Mouse (Mus musculus) stomach, postnatal 0 days (tissue): Measurements from ENCODE around the gene Sel1l3. TPM values are rescaled to one million over a fixed set of nuclear protein-coding genes. Genes with fewer than 3 reads are reported as not detected.

Source experiments
- ATAC-seq: fragments of 200-750 bp; cut with Nextera tagmentation; 2 replicates; pipeline ENCODE4 v1.8.0; 2017; ENCODE audit not compliant: low FRiP score, low TSS enrichment
- DNase-seq: peaks from one replicate; pipeline ENCODE4 v3.0.0-alpha.2; 2016; ENCODE audit warnings: low spot score
- H3K27ac ChIP-seq: fragments of 300-500 bp; sonication (generic); replicated peaks from 2 replicates; pipeline ENCODE4 v1.5.1; 2014; ENCODE audit warnings: mild to moderate bottlenecking, control low read depth
- H3K27me3 ChIP-seq: fragments of 300-500 bp; sonication (generic); 2 replicates; pipeline ENCODE4 v1.6.1; 2014; ENCODE audit warnings: low read length; ENCODE audit not compliant: control insufficient read depth, insufficient read depth
- H3K36me3 ChIP-seq: fragments of 300-500 bp; sonication (generic); 2 replicates; pipeline ENCODE4 v1.6.1; 2014; ENCODE audit warnings: low read length, mixed read lengths; ENCODE audit not compliant: control insufficient read depth, insufficient read depth
- H3K4me1 ChIP-seq: fragments of 300-500 bp; sonication (generic); replicated peaks from 2 replicates; pipeline ENCODE4 v1.6.1; 2014; ENCODE audit warnings: antibody characterized with exemption; ENCODE audit not compliant: control insufficient read depth, insufficient read depth
- H3K4me2 ChIP-seq: fragments of 300-500 bp; sonication (generic); replicated peaks from 2 replicates; pipeline ENCODE4 v1.6.1; 2014; ENCODE audit warnings: low read depth, mild to moderate bottlenecking, control low read depth, moderate library complexity
- H3K4me3 ChIP-seq: fragments of 300-500 bp; sonication (generic); 2 replicates; pipeline ENCODE4 v1.5.1; 2014; ENCODE audit warnings: low read depth, low read length, control low read depth
- H3K9ac ChIP-seq: fragments of 300-500 bp; sonication (generic); 2 replicates; pipeline ENCODE4 v1.6.1; 2014; ENCODE audit warnings: mild to moderate bottlenecking, low read length, control low read depth, mixed read lengths
- H3K9me3 ChIP-seq: fragments of 300-500 bp; sonication (generic); 2 replicates; pipeline ENCODE4 v1.6.1; 2016; ENCODE audit warnings: low read length; ENCODE audit not compliant: control insufficient read depth
- CTCF ChIP-seq: IDR thresholded peaks from 2 replicates; pipeline ENCODE4 v1.5.1; 2016; ENCODE audit warnings: antibody characterized with exemption, low read depth, mild to moderate bottlenecking, moderate library complexity
- EP300 ChIP-seq: optimal IDR thresholded peaks from 2 replicates; pipeline ENCODE3; 2016; ENCODE audit warnings: antibody characterized with exemption
- WGBS: fragments of 180-500 bp; shearing (Covaris S2); extraction: QIAGEN DNeasy Blood & Tissue Kit; methylation state at CpG from one replicate; pipeline ENCODE4 v1.1.7; 2014; 5-methylcytosine and 5-hydroxymethylcytosine counted together
- polyA plus RNA-seq: library from polyadenylated mRNA; unstranded; fragments of >200 nt; fragmentation: Nextera tagmentation; extraction: Ambion mirVana; gene quantifications from 2 replicates; pipeline ENCODE4 v1.2.1, GENCODE M21; 2015

The Sel1l3 gene
- polyA plus RNA-seq, 1 experiment from 2014 or later, result 10.0 TPM

DNA sequence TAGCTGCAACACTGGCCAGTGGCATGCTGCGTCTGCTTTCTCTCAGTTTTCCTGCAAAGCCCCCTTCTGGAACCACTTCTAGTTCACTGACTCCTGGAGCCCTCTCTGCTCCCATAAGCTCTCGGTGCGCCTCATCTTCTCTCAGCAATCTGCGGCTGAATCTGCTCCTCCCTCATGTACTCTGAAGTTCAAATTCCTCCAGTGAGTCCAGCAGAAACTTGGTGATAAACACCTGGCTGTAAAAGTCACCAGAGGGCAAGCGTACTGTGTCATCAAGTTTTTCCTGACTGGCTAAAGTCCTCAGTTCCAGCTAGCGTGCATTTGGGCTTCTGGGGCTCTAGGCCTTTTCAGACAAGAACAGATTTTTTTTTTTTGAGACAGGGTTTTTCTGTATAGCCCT is 139.2 kb downstream of the Sel1l3 start:
- H3K27me3 ChIP-seq, result no peaks in the 10 kb centered on the region
- H3K9ac ChIP-seq, result no peak overlapping the region
- TF ChIP-seq EP300, result no peak
- TF ChIP-seq CTCF, result no peak
- no peak overlapping the region for H3K4me2 ChIP-seq
- H3K27ac ChIP-seq, result no peak overlapping the region
- no peak overlapping the region for H3K4me3 ChIP-seq
- no peaks in the 10 kb centered on the region for H3K4me1 ChIP-seq
- 58% methylated on average over 6 of the region's 6 CpGs for WGBS
- ATAC-seq, result no peak
- H3K9me3 ChIP-seq, result no peaks in the 10 kb centered on the region
- H3K36me3 ChIP-seq, result no peaks in the 10 kb centered on the region
- no peak for DNase-seq

DNA sequence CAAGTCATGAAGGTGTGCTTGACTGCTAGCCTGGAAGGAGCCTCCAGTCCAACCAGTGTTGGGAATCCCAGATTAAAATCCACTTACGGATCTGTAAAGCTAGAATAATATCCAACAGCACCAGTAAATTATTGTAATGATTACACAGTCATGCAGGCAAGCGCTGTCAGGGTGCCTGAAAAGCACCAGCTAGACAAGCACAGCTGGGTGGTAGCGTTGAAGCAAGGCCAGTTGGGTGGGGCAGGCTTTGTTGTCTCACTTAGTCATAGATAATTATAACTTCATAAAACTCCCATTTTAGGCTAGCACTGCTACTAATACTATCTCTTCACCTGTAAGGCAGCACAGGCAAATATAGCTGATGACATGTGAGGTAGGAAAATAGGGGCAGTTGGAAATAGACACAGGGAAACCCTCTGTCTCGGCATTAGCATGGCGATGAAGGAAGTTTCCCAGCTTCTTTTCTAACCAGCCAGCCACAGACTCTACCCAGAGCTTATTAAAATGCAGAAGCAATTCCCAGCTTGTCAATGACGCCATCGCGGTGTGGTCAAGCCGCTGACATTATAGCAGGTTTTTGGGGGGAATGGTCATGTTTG is 152.1 kb downstream of the Sel1l3 start:
- Histone ChIP-seq H3K27ac (no peak overlapping the region), H3K9ac (no peak overlapping the region), H3K4me2 (no peak overlapping the region), H3K4me3 (no peak overlapping the region), H3K36me3 (no peaks in the 10 kb centered on the region), H3K9me3 (no peaks in the 10 kb centered on the region), H3K27me3 (no peaks in the 10 kb centered on the region), H3K4me1 (no peaks in the 10 kb centered on the region)
- 78% methylated on average over 9 of the region's 9 CpGs for WGBS
- TF ChIP-seq EP300 (no peak), CTCF (no peak)
- ATAC-seq, result no peak; the same call in 1 of the 2 replicates
- no peak for DNase-seq

Other genes with a start within 250 kb of the Sel1l3 start
- 0.69 and 0.87 TPM in 2 replicates for gene Slc34a2, start 175.8 kb downstream of the Sel1l3 start, polyA plus RNA-seq
- gene Smim20, start 53.2 kb upstream of the Sel1l3 start, polyA plus RNA-seq, result 80.2 and 82.9 TPM in 2 replicates